Mouse (Mus musculus): ENCODE data around the gene Naa10. TPM values are rescaled to one million over a fixed set of nuclear protein-coding genes. Genes with fewer than 3 reads are reported as not detected.

Gene Naa10
- polyA plus RNA-seq, 1 experiment from 2014 or later = 105 TPM

DNA sequence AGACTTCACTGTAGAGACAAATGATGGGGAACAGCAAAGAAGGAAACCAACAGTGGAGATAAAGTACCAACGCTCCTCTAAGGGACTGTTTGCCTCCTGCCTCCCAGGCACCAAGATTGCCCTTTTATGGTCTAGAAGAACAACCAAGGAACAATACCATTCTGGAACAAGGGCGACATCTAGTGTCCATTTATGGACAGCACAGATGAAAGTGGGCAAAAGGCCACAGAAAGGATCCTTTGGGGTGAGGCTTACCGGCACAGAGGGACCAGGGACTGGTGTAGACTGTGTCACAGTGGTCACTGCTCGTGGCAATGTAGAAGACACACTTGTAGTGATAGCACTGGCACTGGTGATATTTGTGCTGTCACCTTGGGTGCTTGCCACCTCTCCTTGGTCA, 26.9 kb upstream of the Naa10 start:
- Histone ChIP-seq H3K36me3 (peaks cover 95% of the 10 kb centered on the region), H3K4me1 (replicated peaks) (no peaks in the 10 kb centered on the region), H3K9ac (no peak overlapping the region), H3K9me3 (no peaks in the 10 kb centered on the region), H3K4me2 (no peak overlapping the region), H3K27me3 (no peaks in the 10 kb centered on the region), H3K4me3 (no peak overlapping the region), H3K27ac (no peak overlapping the region)
- 29% methylated on average over 4 of the region's 4 CpGs for WGBS
- peak; percentile 32; the same call in 1 of the 2 replicates for ATAC-seq (ENCODE audit: low FRiP score)

DNA sequence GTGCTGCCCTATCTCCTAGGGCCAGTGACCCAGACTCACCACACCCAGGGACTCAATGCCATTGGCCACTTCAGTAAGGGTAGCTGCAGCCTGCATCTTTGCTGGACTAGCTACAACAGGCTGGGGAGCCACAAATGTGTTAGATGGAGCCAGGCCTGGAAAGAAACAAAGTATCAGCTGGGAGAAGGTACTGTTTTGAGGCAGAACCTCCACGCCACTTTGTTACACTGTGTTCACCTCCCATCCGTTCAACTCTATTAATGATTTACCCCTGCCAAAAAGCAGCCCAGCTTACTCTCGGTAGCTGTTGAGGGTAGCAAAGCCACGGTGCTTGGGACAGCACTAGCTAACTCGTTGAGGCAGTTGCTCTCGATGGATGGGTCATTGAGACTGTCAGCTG, 25.2 kb upstream of the Naa10 start:
- no peak overlapping the region for H3K9ac ChIP-seq
- peaks cover 87% of the 10 kb centered on the region for H3K36me3 ChIP-seq
- no peak overlapping the region for H3K4me3 ChIP-seq
- H3K27me3 ChIP-seq = no peaks in the 10 kb centered on the region
- H3K27ac ChIP-seq = no peak overlapping the region
- no peaks in the 10 kb centered on the region for H3K4me1 ChIP-seq (replicated peaks)
- WGBS = 76% methylated on average over 6 of the region's 6 CpGs
- no peak for ATAC-seq (ENCODE audit: low FRiP score)
- no peak overlapping the region for H3K4me2 ChIP-seq
- H3K9me3 ChIP-seq = no peaks in the 10 kb centered on the region

DNA sequence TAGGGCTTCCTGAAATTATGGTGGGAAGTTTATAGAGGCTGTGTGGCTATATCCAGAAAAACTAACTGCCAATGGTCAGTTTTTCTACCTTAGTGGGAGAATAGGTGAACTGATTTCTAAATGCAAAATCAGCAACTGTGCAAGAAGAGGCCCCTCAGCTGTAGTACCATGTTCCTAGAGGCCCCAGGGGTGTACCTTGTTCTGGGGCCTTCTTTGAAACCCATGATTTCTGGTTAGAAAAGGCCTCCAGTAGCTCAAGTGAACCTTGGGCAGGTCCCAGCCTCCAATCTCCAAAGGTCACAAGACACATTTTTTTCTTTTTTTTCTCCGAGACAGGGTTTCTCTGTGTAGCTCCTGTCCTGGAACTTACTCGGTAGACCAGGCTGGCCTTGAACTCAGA, 20.6 kb upstream of the Naa10 start:
- no peaks in the 10 kb centered on the region for H3K9me3 ChIP-seq
- no peak overlapping the region for H3K4me3 ChIP-seq
- H3K9ac ChIP-seq = no peak overlapping the region
- no peaks in the 10 kb centered on the region for H3K27me3 ChIP-seq
- no peak overlapping the region for H3K4me2 ChIP-seq
- peaks cover 53% of the 10 kb centered on the region for H3K36me3 ChIP-seq
- H3K27ac ChIP-seq = no peak overlapping the region
- 88% methylated on average over 2 of the region's 2 CpGs for WGBS
- ATAC-seq (ENCODE audit: low FRiP score) = no peak
- no peaks in the 10 kb centered on the region for H3K4me1 ChIP-seq (replicated peaks)

DNA sequence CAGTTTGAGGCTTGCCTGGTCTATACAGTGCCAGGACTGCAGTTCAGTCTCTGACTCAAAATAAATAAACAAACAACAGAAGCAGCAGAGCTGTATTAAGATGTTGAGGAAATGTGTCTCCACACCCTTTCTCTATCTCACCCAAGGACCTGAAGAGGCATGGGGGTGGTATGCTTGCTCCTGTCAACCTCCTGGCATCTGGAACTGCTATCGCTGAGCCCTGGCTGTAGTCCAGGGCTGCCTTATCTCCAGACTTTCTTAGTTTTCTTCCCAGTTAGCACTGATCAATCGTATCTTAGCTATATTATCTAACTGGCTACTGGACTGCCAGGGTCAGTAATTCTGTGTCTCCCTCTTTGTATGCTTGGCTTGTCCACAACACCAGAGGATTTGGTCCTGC, 20.1 kb upstream of the Naa10 start:
- Histone ChIP-seq H3K9me3 (no peaks in the 10 kb centered on the region), H3K4me2 (no peak overlapping the region), H3K27me3 (no peaks in the 10 kb centered on the region), H3K27ac (no peak overlapping the region), H3K9ac (no peak overlapping the region), H3K36me3 (peaks cover 48% of the 10 kb centered on the region), H3K4me3 (no peak overlapping the region), H3K4me1 (replicated peaks) (no peaks in the 10 kb centered on the region)
- WGBS = 90% methylated on average over 2 of the region's 2 CpGs
- no peak for ATAC-seq (ENCODE audit: low FRiP score)

DNA sequence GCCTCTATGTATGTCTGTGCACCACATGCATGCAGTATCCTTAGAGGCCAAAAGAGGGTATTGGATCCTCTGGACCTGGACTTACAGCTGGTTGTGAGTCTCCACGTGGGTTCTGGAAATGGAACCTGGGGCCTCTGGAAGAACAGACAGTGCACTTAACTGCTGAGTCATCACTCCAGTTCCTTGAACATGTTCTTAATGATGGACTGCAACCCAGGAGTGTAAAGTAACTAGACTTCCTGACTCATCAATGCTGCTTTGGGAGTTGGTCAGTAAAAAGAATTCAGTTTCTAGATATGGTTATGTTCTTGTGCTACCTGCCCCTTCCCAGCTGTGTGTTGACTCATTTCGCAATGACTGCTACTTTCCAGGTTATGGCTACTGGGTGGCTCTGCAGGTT, 10.1 kb upstream of the Naa10 start:
- no peaks in the 10 kb centered on the region for H3K4me1 ChIP-seq (replicated peaks)
- no peak for ATAC-seq (ENCODE audit: low FRiP score)
- H3K9me3 ChIP-seq = no peaks in the 10 kb centered on the region
- no peaks in the 10 kb centered on the region for H3K27me3 ChIP-seq
- H3K36me3 ChIP-seq = no peaks in the 10 kb centered on the region
- no peak overlapping the region for H3K4me3 ChIP-seq
- H3K4me2 ChIP-seq = no peak overlapping the region
- no peak overlapping the region for H3K9ac ChIP-seq
- WGBS = 100% methylated on average over 2 of the region's 2 CpGs
- no peak overlapping the region for H3K27ac ChIP-seq

DNA sequence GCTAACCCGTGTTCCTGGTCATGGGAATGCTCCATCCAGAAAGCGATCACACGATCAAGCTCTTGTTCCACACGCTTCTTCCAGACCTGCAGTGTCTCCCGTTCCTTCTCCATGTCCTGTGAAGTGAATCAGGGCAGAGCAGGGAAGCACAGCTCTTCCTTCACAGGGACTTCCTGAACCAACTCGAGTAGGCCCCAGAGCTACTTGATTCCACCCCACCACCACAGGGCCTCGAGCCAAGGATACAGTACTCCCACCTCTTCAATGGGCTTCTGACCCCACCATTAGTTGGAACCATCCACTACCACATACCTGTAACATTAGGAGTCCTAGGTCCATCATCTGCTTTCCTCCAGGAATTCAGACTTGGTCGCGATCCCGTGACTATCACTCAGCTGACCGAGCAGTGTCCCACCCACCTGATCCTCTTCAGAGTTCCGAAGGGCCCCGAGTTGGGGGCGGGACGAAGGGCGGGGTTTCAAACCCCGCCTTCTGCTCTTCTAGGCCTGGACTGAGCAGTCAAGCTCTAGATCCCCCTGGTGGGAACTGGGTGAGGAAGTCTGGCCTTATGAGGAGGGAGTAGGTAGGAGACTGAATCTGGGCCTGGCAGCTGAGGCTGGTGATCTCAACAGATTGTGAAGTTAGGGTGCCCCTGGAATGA, 8.8 kb upstream of the Naa10 start, which contains the start of gene Renbp:
Gene Renbp, minus strand, starts transcription at position 449 of the 661 bp plus-strand sequence.
- Histone ChIP-seq H3K27ac (no peak within 1 kb of the TSS), H3K9me3 (no peaks in the 10 kb centered on the region), H3K9ac (no peak within 1 kb of the TSS), H3K4me2 (peak within 1 kb of the TSS; percentile 15; the same call in 1 of the 2 replicates), H3K4me3 (peak within 1 kb of the TSS; percentile 9; the same call in 1 of the 2 replicates), H3K27me3 (no peaks in the 10 kb centered on the region), H3K4me1 (replicated peaks) (no peaks in the 10 kb centered on the region), H3K36me3 (no peaks in the 10 kb centered on the region)
- peak; percentile 39; the same call in 1 of the 2 replicates for ATAC-seq (ENCODE audit: low FRiP score)
- 41% methylated on average over 17 of the region's 17 CpGs for WGBS

DNA sequence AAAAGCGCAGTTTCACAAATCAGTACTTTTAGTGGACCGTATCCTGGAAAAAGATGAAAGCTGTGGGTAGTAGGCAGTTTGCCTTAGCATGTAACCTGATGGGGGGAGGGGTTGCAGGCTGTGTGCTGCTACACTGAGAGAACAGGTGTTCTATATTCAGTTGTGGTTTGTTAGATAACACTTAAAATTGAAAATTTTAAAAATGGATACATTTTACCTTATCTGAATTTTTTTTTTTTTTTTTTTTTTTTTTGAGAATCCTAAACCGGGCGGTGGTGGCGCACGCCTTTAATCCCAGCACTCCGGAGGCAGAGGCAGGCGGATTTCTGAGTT, 772 bp upstream of the Naa10 start:
- Histone ChIP-seq H3K9ac (peak overlapping the region; percentile 61), H3K36me3 (peaks cover 25% of the 10 kb centered on the region), H3K27ac (peak overlapping the region; percentile 82; the same call in 1 of the 2 replicates), H3K27me3 (no peaks in the 10 kb centered on the region), H3K9me3 (no peaks in the 10 kb centered on the region), H3K4me2 (peak overlapping the region; percentile 63), H3K4me1 (replicated peaks) (peaks cover 13% of the 10 kb centered on the region), H3K4me3 (peak overlapping the region; percentile 54)
- WGBS = 68% methylated on average over 8 of the region's 8 CpGs
- ATAC-seq (ENCODE audit: low FRiP score) = no peak

DNA sequence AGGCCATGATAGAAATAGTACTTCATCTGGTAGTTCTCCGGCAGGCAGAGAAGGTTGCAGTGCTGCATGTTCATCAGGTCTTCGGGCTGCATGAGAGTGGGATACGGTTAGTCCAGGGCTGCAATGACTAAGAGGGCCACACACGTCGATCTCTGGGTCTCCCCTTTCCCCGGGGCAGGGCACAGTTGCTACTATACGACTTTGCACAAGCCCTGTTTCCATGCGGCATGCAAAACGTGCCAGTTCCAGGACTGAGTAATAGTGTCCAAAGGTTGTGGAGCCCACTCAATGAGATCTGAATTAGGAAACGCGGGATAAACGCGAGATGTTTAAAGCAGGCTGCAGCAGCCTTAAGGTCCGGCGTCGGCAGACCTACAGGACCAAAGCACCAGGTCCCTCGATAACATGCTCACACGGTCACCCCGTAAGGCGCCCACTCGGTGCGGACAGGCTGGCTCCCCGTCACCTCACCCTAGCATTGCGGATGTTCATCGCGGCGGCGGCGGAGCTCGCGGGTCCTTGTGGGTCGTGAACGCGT, 390 bp downstream of the Naa10 start:
- peak overlapping the region; percentile 54 for H3K4me3 ChIP-seq
- peaks cover 13% of the 10 kb centered on the region for H3K4me1 ChIP-seq (replicated peaks)
- peak overlapping the region; percentile 73 for H3K4me2 ChIP-seq
- no peaks in the 10 kb centered on the region for H3K27me3 ChIP-seq
- no peaks in the 10 kb centered on the region for H3K9me3 ChIP-seq
- WGBS = 13% methylated on average over 34 of the region's 34 CpGs
- H3K27ac ChIP-seq = peak overlapping the region; percentile 78
- ATAC-seq (ENCODE audit: low FRiP score) = peak; percentile 37
- H3K9ac ChIP-seq = peak overlapping the region; percentile 79
- H3K36me3 ChIP-seq = peaks cover 32% of the 10 kb centered on the region

DNA sequence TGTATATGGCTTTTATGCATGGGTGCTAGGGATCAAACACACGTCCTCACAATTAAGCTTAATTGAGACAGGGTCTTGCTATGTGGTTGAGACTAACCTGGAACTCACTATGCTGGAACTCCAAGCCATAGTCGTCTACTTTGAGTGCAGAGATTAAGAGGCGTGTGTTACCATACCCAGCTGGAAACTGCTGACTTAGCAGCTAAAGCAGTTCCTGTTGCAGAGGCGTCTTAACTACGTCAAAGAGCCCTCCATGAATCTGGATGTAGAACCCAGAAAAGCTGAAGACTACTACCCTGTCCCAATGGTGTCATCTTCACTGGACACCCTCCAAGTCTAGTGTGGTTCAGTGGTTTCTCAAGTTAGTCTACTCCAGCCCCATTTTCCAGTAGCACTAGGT, 3.1 kb downstream of the Naa10 start:
- Histone ChIP-seq H3K36me3 (peaks cover 32% of the 10 kb centered on the region), H3K27ac (no peak overlapping the region), H3K9ac (no peak overlapping the region), H3K4me1 (replicated peaks) (peaks cover 17% of the 10 kb centered on the region), H3K4me2 (no peak overlapping the region), H3K4me3 (no peak overlapping the region), H3K27me3 (no peaks in the 10 kb centered on the region), H3K9me3 (no peaks in the 10 kb centered on the region)
- 90% methylated on average over 5 of the region's 5 CpGs for WGBS
- no peak for ATAC-seq (ENCODE audit: low FRiP score)

DNA sequence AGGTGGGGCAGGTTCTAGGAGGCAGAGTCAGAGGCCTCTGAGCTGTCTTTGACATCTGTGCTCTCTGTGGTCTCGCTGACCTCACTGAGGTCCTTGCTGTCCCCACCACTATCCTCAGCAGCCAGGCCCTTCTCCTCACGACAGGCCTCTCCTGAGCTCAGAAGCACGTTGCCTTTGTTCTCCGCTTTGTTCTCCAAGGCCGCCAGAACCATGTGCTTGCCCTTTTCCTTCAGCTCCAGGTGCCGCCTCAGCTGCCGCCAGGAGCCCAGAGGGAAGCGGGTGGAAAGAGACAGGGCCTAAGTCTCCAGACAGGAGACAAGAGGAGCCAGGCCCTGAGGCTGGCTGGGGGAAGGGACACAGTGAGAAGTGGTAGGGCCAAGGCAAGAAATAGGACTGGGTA, 4.8 kb downstream of the Naa10 start:
- no peak for ATAC-seq (ENCODE audit: low FRiP score)
- peaks cover 17% of the 10 kb centered on the region for H3K4me1 ChIP-seq (replicated peaks)
- peaks cover 32% of the 10 kb centered on the region for H3K36me3 ChIP-seq
- no peak overlapping the region for H3K27ac ChIP-seq
- no peaks in the 10 kb centered on the region for H3K9me3 ChIP-seq
- 86% methylated on average over 8 of the region's 8 CpGs for WGBS
- H3K4me2 ChIP-seq = no peak overlapping the region
- H3K4me3 ChIP-seq = no peak overlapping the region
- H3K27me3 ChIP-seq = no peaks in the 10 kb centered on the region
- H3K9ac ChIP-seq = no peak overlapping the region

DNA sequence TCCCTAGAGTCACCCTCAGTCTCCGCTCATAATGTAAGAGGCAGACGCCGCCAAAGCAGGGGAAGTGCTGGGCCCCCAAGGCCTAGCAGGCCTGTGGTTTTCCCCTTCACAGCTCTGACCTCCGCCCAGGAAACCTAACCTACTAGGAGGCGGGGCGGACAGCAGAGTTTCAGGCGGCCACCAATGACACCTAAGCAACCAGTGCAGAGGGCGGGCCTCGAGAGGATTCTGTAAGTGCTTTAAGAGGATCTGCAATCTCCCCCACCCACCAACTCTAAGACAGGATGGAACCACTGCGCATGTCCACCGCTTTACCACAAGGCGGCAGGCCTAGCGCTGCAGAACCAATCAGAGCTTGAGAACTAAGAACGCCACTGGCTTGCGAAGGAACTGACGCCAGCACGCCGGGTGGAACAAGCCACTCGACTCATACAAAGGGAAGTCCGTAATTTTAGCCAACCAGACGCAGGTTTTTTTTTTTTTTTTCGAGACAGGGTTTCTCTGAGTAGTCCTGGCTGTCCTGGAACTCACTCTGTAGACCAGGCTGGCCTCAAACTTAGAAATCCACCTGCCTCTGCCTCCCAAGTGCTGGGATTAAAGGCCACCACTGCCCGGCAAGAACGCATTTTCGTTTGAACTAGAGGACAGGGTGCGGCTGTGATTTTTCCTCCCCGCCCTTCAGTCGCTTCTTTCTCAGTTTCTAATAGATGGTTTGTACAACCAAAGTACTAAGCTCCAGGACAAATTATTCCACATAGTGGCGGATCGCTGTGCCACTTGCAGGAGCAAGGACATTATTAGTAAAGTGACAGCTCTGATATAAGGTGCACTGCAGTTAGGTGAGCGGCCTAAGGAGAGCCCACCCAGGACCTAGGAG, 6.7 kb downstream of the Naa10 start:
- Histone ChIP-seq H3K36me3 (peaks cover 32% of the 10 kb centered on the region), H3K27me3 (no peaks in the 10 kb centered on the region), H3K4me1 (replicated peaks) (peaks cover 10% of the 10 kb centered on the region), H3K9ac (peak overlapping the region; percentile 35; the same call in 1 of the 2 replicates), H3K4me2 (peak overlapping the region; percentile 47), H3K9me3 (no peaks in the 10 kb centered on the region), H3K27ac (peak overlapping the region; percentile 84), H3K4me3 (peak overlapping the region; percentile 25)
- 30% methylated on average over 31 of the region's 31 CpGs for WGBS
- ATAC-seq (ENCODE audit: low FRiP score) = peak; percentile 94

DNA sequence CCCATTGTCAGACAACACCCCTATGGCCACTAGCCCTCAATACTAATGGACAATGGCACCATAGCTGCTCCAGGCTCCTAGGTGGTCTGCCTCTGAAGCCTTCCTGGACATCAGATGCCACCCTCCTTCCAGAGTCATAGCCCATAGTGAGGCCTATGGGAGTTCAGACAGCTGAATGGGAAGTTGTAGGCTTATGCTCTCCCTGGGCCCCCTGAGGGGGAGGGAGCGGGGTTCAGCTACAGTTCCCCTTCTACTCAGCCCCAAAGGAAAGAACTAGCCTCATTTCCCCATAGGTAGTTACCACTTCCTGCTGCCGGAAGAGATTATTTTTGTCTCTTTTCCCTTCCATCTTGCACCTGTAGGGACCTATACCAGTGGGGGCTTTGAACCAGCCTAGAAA, 10.2 kb downstream of the Naa10 start:
- H3K9ac ChIP-seq = no peak overlapping the region
- H3K27me3 ChIP-seq = no peaks in the 10 kb centered on the region
- peaks cover 7% of the 10 kb centered on the region for H3K4me1 ChIP-seq (replicated peaks)
- no peak overlapping the region for H3K4me3 ChIP-seq
- H3K27ac ChIP-seq = no peak overlapping the region
- 85% methylated on average over 2 of the region's 2 CpGs for WGBS
- H3K36me3 ChIP-seq = no peaks in the 10 kb centered on the region
- no peak for ATAC-seq (ENCODE audit: low FRiP score)
- no peaks in the 10 kb centered on the region for H3K9me3 ChIP-seq
- no peak overlapping the region for H3K4me2 ChIP-seq
